Mouse (Mus musculus) lung, adult 2 months (tissue): ENCODE results near the gene Plekha5.

ENCODE experiments used
- CTCF ChIP-seq: fragments of 200-500 bp; IDR thresholded peaks from 2 replicates; pipeline ENCODE4 v1.5.1; 2011; ENCODE audit warnings: mild to moderate bottlenecking, low read length, control low read depth; ENCODE audit not compliant: insufficient read depth
- POLR2A ChIP-seq: fragments of 200-500 bp; IDR thresholded peaks from 2 replicates; pipeline ENCODE4 v1.6.1; 2011; ENCODE audit warnings: low read depth, mild to moderate bottlenecking, control low read depth, low read length, borderline replicate concordance; ENCODE audit errors: extremely low read depth

DNA sequence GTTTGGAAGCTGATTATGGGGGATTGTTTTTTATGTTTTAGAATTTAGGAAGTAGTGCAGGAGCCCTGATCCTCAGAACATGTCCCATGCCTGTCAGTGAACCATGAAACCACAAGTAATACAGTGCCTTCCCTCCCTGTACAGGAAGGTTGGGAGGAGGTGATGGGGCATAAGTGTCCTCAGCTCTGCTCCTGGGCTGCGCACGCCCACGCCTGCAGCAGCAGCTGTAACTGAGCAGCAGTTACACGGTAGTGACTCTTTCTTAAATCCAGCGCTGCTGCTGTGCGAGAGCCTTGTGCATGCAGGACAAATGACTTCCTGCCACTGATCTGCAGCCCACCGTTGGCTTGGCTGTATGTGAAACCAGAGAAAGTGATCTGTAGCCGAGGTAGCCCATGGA lies 152.3 kb downstream of the Plekha5 start:
- TF ChIP-seq POLR2A: no peak
- no peak for TF ChIP-seq CTCF
